Mouse (Mus musculus) Patski (cell line): ENCODE measurements at regions not wholly inside any gene's neighbourhood (a gene's known extent, or its start where the extent isn't known, plus 50 kb on each side); places are given as distances from the start of the nearest gene placed in this dataset.

Experiments
- ATAC-seq: fragments of 100-300 bp; one replicate; pipeline ENCODE4 v1.8.0; 2021
- CTCF ChIA-PET: fragments of 350-600 bp; sonication (Branson Sonifier 250); formaldehyde crosslinking; loops from one replicate; lab custom pipeline; 2022; ENCODE audit warnings: inconsistent platforms; lab: Charles Lee
- POLR2A ChIA-PET: fragments of 350-600 bp; sonication (Branson Sonifier 250); formaldehyde crosslinking; loops from one replicate; lab custom pipeline; 2022; ENCODE audit warnings: antibody characterized with exemption, inconsistent platforms; lab: Charles Lee
- DNase-seq: peaks from one replicate; pipeline ENCODE4 v3.0.0-alpha.2; 2011; ENCODE audit warnings: low read depth, low spot score
- H3K27me3 ChIP-seq: fragments of 371-371 bp; one replicate; pipeline ENCODE4 v1.5.1; 2021
- CTCF ChIP-seq: fragments of 100-300 bp; IDR thresholded peaks from one replicate; pipeline ENCODE4 v1.5.1; 2021
- in situ Hi-C: fragments of 300-500 bp; cut with MboI; formaldehyde crosslinking; loops from 3 replicates; pipeline ENCODE4 v1.11.1; 2018; ENCODE audit warnings: low pct_unique_long_range_greater_than_20kb, mixed read lengths

GRCm38 (mm10) chr1:163650577-163651180, 74.4 kb downstream of the Mettl11b start:
- ChIA-PET POLR2A (no interaction called here), CTCF (interaction anchor here (0.7 kb wide), 1 partner anchor 16 kb away, joined by 3 read pairs; no protein-coding TSS in a partner anchor)
- TF ChIP-seq CTCF: no peak
- ATAC-seq (no peak), DNase-seq (no peak)
- in situ Hi-C loops: no loop called here
- H3K27me3 ChIP-seq: no peaks in the 10 kb centered on the region

- TF ChIP-seq CTCF: no peak
- ChIA-PET CTCF (interaction anchor here (1.3 to 2.5 kb wide), 3 partner anchors 10 to 24 kb away, joined by 3 to 10 read pairs (median 5); no protein-coding TSS in a partner anchor), POLR2A (interaction anchor here (1.5 kb wide), 1 partner anchor 12 kb away, joined by 5 read pairs; no protein-coding TSS in a partner anchor)
- in situ Hi-C loops: no loop called here
- DNase-seq (no peak), ATAC-seq (no peak)
- no peaks in the 10 kb centered on the region for H3K27me3 ChIP-seq
Measured at GRCm38 (mm10) chr1:163642091-163642490, 82.9 kb downstream of the Mettl11b start.

GRCm38 (mm10) chr1:163640527-163641228, 84.4 kb downstream of the Mettl11b start:
- H3K27me3 ChIP-seq: no peaks in the 10 kb centered on the region
- no peak for TF ChIP-seq CTCF
- DNase-seq (no peak), ATAC-seq (no peak)
- ChIA-PET CTCF (interaction anchor here (1.3 to 2.5 kb wide), 2 partner anchors 9 to 11 kb away, joined by 5 to 10 read pairs; no protein-coding TSS in a partner anchor), POLR2A (no interaction called here)
- in situ Hi-C loops: no loop called here

GRCm38 (mm10) chr1:163630291-163630812, 94.7 kb downstream of the Mettl11b start:
- ATAC-seq (peak; percentile 96), DNase-seq (peak; percentile 94)
- ChIA-PET POLR2A (interaction anchor here (1.0 to 1.3 kb wide), 3 partner anchors 9 to 427 kb away, joined by 4 to 6 read pairs (median 5); no protein-coding TSS in a partner anchor), CTCF (interaction anchor here (0.9 to 1.6 kb wide), 3 partner anchors 42 to 69 kb away, joined by 3 to 4 read pairs (median 3); no protein-coding TSS in a partner anchor)
- H3K27me3 ChIP-seq: no peaks in the 10 kb centered on the region
- in situ Hi-C loops: no loop called here
- no peak for TF ChIP-seq CTCF

GRCm38 (mm10) chr1:163624887-163625286, 100.1 kb downstream of the Mettl11b start:
- ChIA-PET CTCF (no interaction called here), POLR2A (no interaction called here)
- DNase-seq (no peak), ATAC-seq (no peak)
- H3K27me3 ChIP-seq: no peaks in the 10 kb centered on the region
- in situ Hi-C loops: no loop called here
- TF ChIP-seq CTCF: no peak

GRCm38 (mm10) chr1:163621293-163621692, 103.7 kb downstream of the Mettl11b start:
- DNase-seq: no peak
- no peak for ATAC-seq
- POLR2A ChIA-PET: no interaction called here
- TF ChIP-seq CTCF: no peak
- CTCF ChIA-PET: interaction anchor here (1.1 to 1.2 kb wide), 2 partner anchors 10 to 13 kb away, joined by 3 read pairs; no protein-coding TSS in a partner anchor
- H3K27me3 ChIP-seq: no peaks in the 10 kb centered on the region
- in situ Hi-C loops: no loop called here

- no peak for ATAC-seq
- no peaks in the 10 kb centered on the region for H3K27me3 ChIP-seq
- DNase-seq: no peak
- ChIA-PET CTCF (no interaction called here), POLR2A (no interaction called here)
- in situ Hi-C loops: no loop called here
- no peak for TF ChIP-seq CTCF
Measured at GRCm38 (mm10) chr1:163619831-163620230, 105.2 kb downstream of the Mettl11b start.

GRCm38 (mm10) chr1:163618132-163618531, 106.9 kb downstream of the Mettl11b start:
- ChIA-PET POLR2A (no interaction called here), CTCF (no interaction called here)
- no peak for TF ChIP-seq CTCF
- no peak for ATAC-seq
- H3K27me3 ChIP-seq: no peaks in the 10 kb centered on the region
- no peak for DNase-seq
- in situ Hi-C loops: no loop called here

GRCm38 (mm10) chr1:163616596-163616995, 108.4 kb downstream of the Mettl11b start:
- no peaks in the 10 kb centered on the region for H3K27me3 ChIP-seq
- DNase-seq: no peak
- no peak for ATAC-seq

GRCm38 (mm10) chr1:163608429-163608828, 116.6 kb downstream of the Mettl11b start:
- POLR2A ChIA-PET: interaction anchor here (1.4 kb wide), 1 partner anchor 11 kb away, joined by 4 read pairs; no protein-coding TSS in a partner anchor

More at GRCm38 (mm10) chr1:163616596-163616995, 108.4 kb downstream of the Mettl11b start:
- ChIA-PET POLR2A (no interaction called here), CTCF (interaction anchor here (0.7 kb wide), 1 partner anchor 30 kb away, joined by 3 read pairs; no protein-coding TSS in a partner anchor)
- TF ChIP-seq CTCF: no peak
- in situ Hi-C loops: no loop called here

More at GRCm38 (mm10) chr1:163608429-163608828, 116.6 kb downstream of the Mettl11b start:
- ATAC-seq (no peak), DNase-seq (no peak)
- no peak for TF ChIP-seq CTCF
- no peaks in the 10 kb centered on the region for H3K27me3 ChIP-seq
- CTCF ChIA-PET: interaction anchor here (0.8 kb wide), 1 partner anchor 13 kb away, joined by 3 read pairs; no protein-coding TSS in a partner anchor
- in situ Hi-C loops: no loop called here
